Mouse (Mus musculus) adipose tissue, adult 10 weeks (tissue): ENCODE data around the gene Zfp90. TPM values are rescaled to one million over a fixed set of nuclear protein-coding genes. Genes with fewer than 3 reads are reported as not detected.

Source experiments
- polyA plus RNA-seq: library from polyadenylated mRNA; stranded (reverse); fragments of 350-450 nt; fragmentation: Illumina TruSeq; extraction: RNeasy Lipid Tissue Mini Kit (QIAGEN cat#74804); gene quantifications from one replicate; pipeline ENCODE4 v1.2.3, GENCODE M21; 2014; ENCODE audit warnings: low read depth, low replicate concordance

Zfp90 gene
- 7.9 TPM for polyA plus RNA-seq

DNA sequence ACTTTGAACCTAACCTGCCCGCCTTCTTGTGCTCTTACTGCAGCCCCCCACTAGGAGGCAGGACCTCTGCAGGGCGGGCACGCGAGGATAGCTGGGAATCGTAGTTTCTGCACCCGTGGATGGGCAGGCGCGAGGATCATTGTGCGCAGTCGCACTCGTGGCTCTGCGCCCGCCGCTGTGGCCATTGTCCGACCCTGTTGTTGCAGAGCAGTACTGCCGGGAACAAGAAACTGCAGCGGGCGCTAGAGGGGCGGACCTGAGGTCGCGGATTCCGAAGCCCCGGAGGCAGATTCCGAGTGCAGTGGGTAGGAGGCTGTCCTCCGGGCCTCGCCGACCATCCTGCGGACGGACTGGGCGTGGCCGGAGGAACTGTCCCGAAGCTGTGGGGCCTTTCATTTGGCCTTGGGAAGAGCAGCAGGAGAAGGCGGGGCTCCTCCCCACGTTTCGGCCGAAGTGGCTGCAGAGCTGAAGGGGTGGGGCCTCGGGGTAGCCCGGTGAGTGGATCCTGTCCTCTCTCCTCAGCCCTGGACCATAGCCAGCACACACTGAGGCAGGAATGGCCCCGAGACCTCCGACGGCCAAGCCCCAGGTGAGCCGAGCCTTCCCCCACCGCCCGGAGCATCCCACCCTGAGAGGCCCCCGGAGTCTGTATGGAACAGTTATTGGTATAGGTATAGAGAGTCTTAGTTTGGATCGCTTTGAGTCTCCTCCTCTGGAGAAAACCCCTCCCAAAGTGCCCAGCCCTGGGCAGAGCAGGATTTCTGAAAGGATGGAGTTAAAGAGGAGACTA lies at the start of gene Zfp90:
Gene Zfp90, plus strand, starts transcription at position 146 of the 790 bp plus-strand sequence.

Other genes with a start within 250 kb of the Zfp90 start
- gene Slc7a6, start 246.5 kb upstream of the Zfp90 start, polyA plus RNA-seq = 12.6 TPM
- 30.5 TPM for gene Slc7a6os, start 204.4 kb upstream of the Zfp90 start, polyA plus RNA-seq
- gene Prmt7, start 204.4 kb upstream of the Zfp90 start, polyA plus RNA-seq = 19.5 TPM
- 8.6 TPM for gene Smpd3, start 77.3 kb upstream of the Zfp90 start, polyA plus RNA-seq
- not detected for gene 6030452D12Rik, start 85.2 kb downstream of the Zfp90 start, polyA plus RNA-seq
- gene Cdh3, start 95.6 kb downstream of the Zfp90 start, polyA plus RNA-seq = 26.5 TPM
- 7.3 TPM for gene Gm10073, start 158.1 kb downstream of the Zfp90 start, polyA plus RNA-seq
- 65.4 TPM for gene Cdh1, start 188.0 kb downstream of the Zfp90 start, polyA plus RNA-seq